In the genomic region with DNA sequence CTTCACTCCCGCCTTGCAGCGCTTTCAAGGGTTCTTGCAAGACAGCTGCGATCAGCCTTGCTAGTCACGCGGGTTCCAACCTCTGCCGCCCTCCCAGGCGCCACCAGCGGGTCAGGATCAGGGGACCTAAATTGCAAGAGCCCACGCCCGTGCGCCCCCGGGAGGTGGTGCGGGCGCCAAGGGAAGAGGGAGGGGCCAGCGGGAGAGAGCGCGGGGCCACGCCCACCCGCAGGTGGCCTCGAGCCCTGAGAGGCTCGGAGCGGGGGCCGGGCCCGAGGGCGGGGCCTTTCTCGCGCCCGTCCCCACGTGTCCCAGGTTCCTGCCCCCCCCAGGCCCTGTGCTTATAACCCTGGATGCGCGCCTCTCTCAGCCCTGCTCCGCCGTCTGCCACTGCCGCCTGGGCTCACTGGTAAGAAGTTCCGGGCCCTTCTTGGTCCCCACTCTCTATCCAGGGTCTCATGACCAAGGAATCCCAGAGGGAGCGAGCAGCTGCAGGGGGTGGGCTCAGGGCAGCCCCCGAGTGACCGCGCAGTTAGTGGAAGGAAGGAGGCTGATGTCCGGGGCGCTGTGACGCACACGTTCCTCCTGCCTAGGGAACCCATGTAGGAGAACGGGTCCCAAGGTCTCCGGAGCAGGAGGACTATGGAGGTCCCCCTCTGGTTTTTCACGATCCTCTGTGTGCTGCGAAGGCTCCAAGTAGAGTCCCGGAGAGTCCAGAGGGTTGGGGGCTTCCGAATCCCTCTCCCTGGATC, we compare ENCODE assay signal across 8 mouse cellular contexts. TPM values are rescaled to one million over a fixed set of nuclear protein-coding genes. Genes with fewer than 3 reads are reported as not detected.
DNase-seq lines count a peak whose midpoint lies in the region; ATAC-seq and TF ChIP-seq lines count a peak whose summit lies in the region.

Gene Ass1, plus strand, starts transcription at position 277 of the 752 bp plus-strand sequence.

- peak; percentile 78 for DNase-seq in ovary, adult 18-20 months (ENCODE audit: low spot score)
- no peak for DNase-seq in ovary, postnatal 10 days (ENCODE audit: low spot score)
- DNase-seq in heart, adult 8-10 months (ENCODE audit: low spot score), result peak; percentile 55
- DNase-seq in kidney, adult 8-10 months, result peak; percentile 89 to 91
- peak; percentile 75 for DNase-seq in limb, embryonic 14.5 days (ENCODE audit: low spot score)
- peak; percentile 84 to 85 for DNase-seq in spleen, postnatal 36 days (ENCODE audit: low spot score in 2 of 2)

- H3K27me3 ChIP-seq in embryonic facial prominence, embryonic 12.5 days, result peaks cover 35% of the 10 kb centered on the region
- H3K27me3 ChIP-seq in limb, embryonic 14.5 days (ENCODE audit: control insufficient read depth, insufficient read depth, low read length), result peaks cover 11% of the 10 kb centered on the region; the same call in 1 of the 2 replicates
- H3K27me3 ChIP-seq in midbrain, embryonic 15.5 days (replicated peaks), result peaks cover 38% of the 10 kb centered on the region

- H3K9me3 ChIP-seq in embryonic facial prominence, embryonic 12.5 days, result no peaks in the 10 kb centered on the region
- H3K9me3 ChIP-seq in limb, embryonic 14.5 days (ENCODE audit: control insufficient read depth, low read length), result no peaks in the 10 kb centered on the region
- no peaks in the 10 kb centered on the region for H3K9me3 ChIP-seq in midbrain, embryonic 15.5 days

- H3K4me2 ChIP-seq in embryonic facial prominence, embryonic 12.5 days (replicated peaks), result peak within 1 kb of the TSS; percentile 92
- H3K4me2 ChIP-seq in limb, embryonic 14.5 days (replicated peaks; ENCODE audit: low read depth, low read length, severe bottlenecking), result peak within 1 kb of the TSS; percentile 96
- peak within 1 kb of the TSS; percentile 98 for H3K4me2 ChIP-seq in midbrain, embryonic 15.5 days

- no peak for TF ChIP-seq POLR2A in limb, embryonic 14.5 days (IDR thresholded peaks at IDR 0.05; ENCODE audit: borderline replicate concordance, extremely low read depth, insufficient read depth, insufficient read length)

- peak within 1 kb of the TSS; percentile 39 for H3K9ac ChIP-seq in embryonic facial prominence, embryonic 12.5 days
- H3K9ac ChIP-seq in limb, embryonic 14.5 days (ENCODE audit: low read depth, low read length, severe bottlenecking), result peak within 1 kb of the TSS; percentile 52
- H3K9ac ChIP-seq in midbrain, embryonic 15.5 days, result peak within 1 kb of the TSS; percentile 44

- ATAC-seq in embryonic facial prominence, embryonic 12.5 days (ENCODE audit: insufficient number of reproducible peaks, insufficient read depth, low FRiP score, low TSS enrichment), result peak; percentile 47; the same call in 1 of the 2 replicates
- peak; percentile 81 for ATAC-seq in limb, embryonic 14.5 days (ENCODE audit: low FRiP score, low read depth)
- ATAC-seq in midbrain, embryonic 15.5 days (replicated peaks), result peak; percentile 55

- under 1% methylated on average over 42 of the region's 49 CpGs for WGBS in embryonic facial prominence, embryonic 12.5 days
- WGBS in limb, embryonic 14.5 days, result under 1% methylated on average over 35 of the region's 49 CpGs
- 1% methylated on average over 49 of the region's 49 CpGs for WGBS in midbrain, embryonic 15.5 days

- H3K4me3 ChIP-seq in embryonic facial prominence, embryonic 12.5 days, result peak within 1 kb of the TSS; percentile 43
- peak within 1 kb of the TSS; percentile 43 for H3K4me3 ChIP-seq in limb, embryonic 14.5 days (replicated peaks; ENCODE audit: low read length)
- peak within 1 kb of the TSS; percentile 50 for H3K4me3 ChIP-seq in midbrain, embryonic 15.5 days

- no peak within 1 kb of the TSS for H3K27ac ChIP-seq in embryonic facial prominence, embryonic 12.5 days
- H3K27ac ChIP-seq in limb, embryonic 14.5 days (replicated peaks; ENCODE audit: low read depth, low read length), result peak within 1 kb of the TSS; percentile 52; the same call in 1 of the 2 replicates
- no peak within 1 kb of the TSS for H3K27ac ChIP-seq in midbrain, embryonic 15.5 days

- peaks cover 10% of the 10 kb centered on the region for H3K4me1 ChIP-seq in embryonic facial prominence, embryonic 12.5 days
- peaks cover 17% of the 10 kb centered on the region; the same call in 1 of the 2 replicates for H3K4me1 ChIP-seq in limb, embryonic 14.5 days (ENCODE audit: control insufficient read depth, insufficient read depth, low read length)
- peaks cover 22% of the 10 kb centered on the region for H3K4me1 ChIP-seq in midbrain, embryonic 15.5 days

- H3K36me3 ChIP-seq in embryonic facial prominence, embryonic 12.5 days, result no peaks in the 10 kb centered on the region
- H3K36me3 ChIP-seq in limb, embryonic 14.5 days (ENCODE audit: control insufficient read depth, insufficient read depth, low read length), result no peaks in the 10 kb centered on the region
- no peaks in the 10 kb centered on the region for H3K36me3 ChIP-seq in midbrain, embryonic 15.5 days (replicated peaks)

RNA-seq across cellular contexts. Expression of gene Ass1, which starts in this region (rescaled TPM):
- polyA plus RNA-seq in embryonic facial prominence, embryonic 12.5 days (2016; fragmentation: Nextera tagmentation; extraction: Ambion mirVana), result 9.3 and 14.1 TPM in 2 replicates
- total RNA-seq in heart, adult 8-10 months (2022), result 1 to 10 TPM; 5.3 to 7.9 (median 7.0) TPM
- polyA plus RNA-seq in limb, embryonic 14.5 days (2012; rRNA removed), result 15.4 and 17.1 TPM in 2 replicates
- 21.3 and 27.1 TPM in 2 replicates for polyA plus RNA-seq in limb, embryonic 14.5 days (2014; fragmentation: Nextera tagmentation; extraction: Ambion mirVana)
- 7.6 and 9.4 TPM in 2 replicates for polyA plus RNA-seq in midbrain, embryonic 15.5 days (2015; fragmentation: Nextera tagmentation; extraction: Ambion mirVana)
